Mouse (Mus musculus) T-cell, adult 2 months (primary cell): ENCODE measurements around the gene Actr1a.
A peak's percentile ranks its signal among the peaks of the same experiment; 100 is the strongest.

Experiments
- DNase-seq: peaks from one replicate; pipeline ENCODE4 v3.0.0; 2022; ENCODE audit warnings: low spot score

Gene Actr1a

DNA sequence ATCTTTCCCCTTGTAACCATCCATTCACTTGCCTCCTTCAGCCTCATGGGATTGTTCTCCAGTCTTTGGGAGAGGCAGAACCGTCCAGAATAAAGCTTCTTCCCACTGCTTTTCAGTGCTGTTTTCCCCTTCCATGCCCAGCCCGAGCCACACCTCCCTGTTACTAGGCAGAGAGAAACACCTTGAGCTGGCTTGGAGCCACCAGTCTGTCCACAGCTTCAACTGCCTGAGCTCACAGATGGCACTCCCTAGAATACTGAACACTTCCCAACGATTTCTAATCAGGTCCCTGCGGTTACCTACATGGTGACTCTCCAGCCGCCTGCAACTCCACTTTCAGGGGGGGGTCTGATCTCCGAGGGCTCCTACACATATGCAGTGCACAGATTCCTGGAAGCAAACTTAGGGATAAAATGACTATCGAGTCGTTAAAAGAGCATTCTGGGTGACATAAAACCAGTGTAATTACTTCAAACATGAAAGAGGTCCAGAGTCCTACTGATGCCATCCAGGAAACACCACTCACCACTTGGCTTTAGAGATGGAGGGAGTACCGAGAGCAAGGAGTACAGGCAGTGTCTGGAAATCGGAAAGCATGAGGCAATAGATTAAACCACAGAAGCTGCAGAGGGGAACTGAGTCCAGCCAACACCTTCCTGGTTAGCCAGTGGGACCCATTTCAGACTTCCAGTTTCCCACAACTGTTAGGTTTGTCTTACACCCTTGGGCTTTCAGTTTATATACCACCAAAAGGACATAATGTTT, 45.2 kb downstream of the Actr1a start, which contains the start of gene 2310034G01Rik:
Gene 2310034G01Rik (minus strand): TSS at position 135 of the 765 bp plus-strand sequence.
- no peak for DNase-seq

DNA sequence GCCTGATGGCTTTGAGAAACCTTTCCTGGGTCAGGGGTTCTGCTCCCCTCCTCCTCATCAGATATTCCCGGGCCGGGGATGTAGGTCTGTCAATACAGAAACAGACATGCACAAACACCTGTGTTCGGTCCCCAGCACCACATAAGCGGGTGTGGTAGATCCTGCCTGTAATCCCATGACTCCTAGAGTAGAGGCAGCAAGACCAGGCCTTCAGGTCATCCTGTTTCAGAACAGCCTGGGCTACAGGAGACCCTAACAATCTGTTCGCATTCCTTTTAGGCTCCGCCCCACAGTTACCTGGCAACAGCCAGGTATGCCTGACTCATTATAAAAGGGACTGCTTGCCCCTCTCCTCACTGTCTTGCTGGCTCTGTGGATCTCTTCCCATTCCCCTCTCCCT, 46.0 kb downstream of the Actr1a start:
- no peak for DNase-seq

DNA sequence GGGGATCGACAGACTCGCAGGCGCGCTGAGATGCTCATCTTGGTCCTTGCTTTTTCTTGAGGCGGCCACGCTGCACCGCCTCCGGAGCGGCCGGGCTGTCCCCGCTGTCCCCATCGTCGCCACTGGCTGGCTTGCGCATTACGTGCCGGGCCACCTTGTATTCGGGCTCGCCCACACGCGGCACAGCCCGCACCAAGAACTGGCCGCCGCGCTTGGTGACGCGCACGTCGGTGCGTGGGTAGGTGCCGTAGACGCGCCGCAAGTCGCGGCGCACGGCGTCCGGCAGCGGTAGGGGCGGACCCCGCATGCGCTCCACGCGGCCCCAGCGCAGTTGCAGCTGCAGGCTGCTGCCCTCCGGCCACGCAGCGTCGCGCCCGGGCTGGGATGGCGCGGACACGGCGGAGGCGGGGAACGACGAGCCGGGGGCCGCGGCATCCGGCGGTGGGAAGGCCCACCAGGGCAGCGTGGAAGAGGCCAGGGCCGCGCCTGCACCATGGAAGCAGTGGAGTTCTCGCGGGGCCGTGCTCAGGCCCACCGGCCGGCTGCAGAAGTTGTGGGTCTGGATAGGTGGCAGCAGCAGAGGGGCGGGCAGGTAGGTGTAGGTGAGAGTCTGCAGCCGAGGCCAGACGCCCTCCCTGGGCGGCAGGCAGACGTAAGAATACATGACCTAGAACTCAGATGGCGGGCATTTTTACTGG, 46.6 kb downstream of the Actr1a start:
- peak; percentile 64 for DNase-seq

DNA sequence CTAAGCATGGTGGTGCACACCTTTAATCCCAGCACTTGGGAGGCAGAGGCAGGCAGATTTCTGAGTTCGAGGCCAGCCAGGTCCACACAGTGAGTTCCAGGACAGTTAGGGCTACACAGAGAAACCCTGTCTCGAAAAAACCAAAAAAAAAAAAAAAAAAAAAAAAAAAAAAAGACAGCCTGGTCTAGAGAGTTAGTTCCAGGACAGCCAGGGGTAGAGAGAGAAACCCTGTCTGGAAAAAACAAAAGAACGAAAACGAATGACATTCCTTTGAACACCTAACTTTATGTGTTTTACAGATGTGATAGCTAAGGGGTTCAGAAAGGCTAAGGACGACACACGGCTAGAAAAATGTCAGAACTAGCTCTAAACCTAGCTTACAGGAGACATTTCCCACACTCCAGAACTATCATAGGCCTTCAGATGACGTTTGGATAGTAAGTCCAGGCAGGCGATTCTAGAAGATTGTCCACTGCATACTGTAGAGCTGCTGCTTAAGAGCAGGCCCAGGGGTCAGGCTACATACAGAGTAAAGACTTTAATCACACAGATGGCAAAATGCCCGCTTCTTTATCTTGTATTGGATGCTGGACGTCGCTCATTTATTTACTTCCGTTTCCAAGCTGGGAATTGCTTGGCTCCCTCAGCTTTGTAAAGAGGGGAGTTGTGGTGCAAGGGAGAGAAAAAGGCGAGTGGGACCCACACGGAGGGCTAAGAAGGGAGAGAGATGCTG, 47.4 kb downstream of the Actr1a start:
- no peak for DNase-seq

DNA sequence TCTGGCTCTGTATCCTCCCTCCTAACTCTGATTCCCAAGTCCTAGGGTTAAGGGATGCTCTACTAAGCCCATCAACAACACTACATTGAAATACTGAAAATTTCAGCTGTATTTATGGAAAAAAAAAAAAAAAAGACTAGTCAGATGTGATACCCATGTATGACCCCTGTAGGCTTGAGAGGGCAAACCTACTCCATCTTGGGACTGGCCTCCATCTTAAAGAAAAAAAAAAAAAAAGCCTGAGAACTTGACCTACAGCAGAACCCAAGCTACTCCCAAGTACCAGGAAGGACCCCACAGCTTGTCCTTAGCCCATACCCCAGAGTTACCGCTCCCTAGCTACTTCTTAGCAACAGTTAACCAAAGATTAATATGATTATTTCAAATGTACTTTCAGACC, 48.4 kb downstream of the Actr1a start:
- DNase-seq = no peak

DNA sequence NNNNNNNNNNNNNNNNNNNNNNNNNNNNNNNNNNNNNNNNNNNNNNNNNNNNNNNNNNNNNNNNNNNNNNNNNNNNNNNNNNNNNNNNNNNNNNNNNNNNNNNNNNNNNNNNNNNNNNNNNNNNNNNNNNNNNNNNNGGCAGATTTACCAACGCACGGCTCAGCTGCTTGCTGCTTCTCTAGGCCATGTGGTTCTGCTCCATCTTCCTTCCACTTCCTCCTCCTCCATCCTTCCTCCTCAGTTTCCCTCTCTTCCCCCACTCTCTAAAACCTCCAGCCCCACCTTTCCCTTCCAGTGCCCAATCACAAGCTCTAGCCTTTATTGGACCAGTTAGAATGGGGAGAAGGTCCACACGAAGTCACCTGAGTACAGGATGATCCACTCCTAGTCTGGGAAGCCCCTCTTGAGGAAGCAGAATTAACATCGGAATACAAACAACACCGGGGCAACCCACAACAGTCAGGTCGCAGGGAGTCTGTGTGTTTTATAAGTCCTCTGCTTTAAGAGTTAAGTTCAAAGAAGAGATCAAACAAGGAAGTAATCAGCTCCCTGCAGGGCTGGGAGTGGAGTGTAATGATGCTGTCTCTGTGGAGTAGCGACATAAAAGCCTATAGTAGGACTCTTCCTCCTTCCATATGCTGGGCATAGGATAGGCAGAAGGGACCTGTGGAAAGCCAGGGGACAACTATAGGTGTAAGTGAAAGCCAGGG, 50.7 kb downstream of the Actr1a start:
- no peak for DNase-seq

DNA sequence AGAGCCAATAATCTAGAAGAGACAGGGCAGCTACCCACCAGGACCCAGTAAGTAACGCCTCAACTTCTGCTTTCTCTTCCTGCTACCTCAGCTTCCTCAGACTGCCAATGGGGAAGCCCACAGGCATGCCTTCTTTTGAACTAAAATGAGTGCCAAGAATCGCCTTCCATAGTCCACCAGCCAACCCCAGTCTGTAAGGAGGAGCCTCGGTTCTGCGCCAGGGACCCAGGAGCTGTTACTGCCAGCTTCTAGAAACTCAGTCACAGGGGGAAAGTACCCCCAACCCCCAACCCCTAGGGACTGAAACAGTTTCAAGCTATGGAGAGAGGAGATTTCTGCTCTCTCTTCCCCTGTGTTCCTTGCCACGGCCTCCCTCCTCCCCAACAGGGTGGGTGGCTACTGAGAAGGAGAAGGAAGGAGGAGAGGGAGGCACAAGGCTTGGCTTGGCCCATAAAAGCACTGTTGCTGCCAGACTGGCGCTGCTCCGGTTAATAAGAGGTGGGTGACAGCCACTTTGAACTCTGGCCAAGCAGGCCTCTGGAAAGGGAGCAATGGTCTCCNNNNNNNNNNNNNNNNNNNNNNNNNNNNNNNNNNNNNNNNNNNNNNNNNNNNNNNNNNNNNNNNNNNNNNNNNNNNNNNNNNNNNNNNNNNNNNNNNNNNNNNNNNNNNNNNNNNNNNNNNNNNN, 56.1 kb downstream of the Actr1a start:
- DNase-seq = no peak

DNA sequence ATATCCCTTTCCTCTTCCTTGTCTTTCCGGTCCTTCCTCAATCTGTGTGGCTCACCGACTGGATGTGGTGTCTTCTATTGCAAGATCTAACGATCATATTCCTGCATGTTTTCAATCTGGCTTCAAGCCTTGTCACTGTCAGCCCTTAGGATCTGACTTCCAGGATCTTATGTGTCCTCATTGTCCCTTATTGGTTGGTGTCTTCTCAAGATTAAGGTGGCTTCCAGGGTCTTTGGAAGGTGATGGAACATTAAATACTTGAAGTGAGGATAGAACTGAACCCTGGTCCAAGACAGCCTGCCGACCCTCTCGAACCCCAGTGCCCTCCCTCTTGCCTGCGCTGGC, 56.6 kb downstream of the Actr1a start:
- no peak for DNase-seq

DNA sequence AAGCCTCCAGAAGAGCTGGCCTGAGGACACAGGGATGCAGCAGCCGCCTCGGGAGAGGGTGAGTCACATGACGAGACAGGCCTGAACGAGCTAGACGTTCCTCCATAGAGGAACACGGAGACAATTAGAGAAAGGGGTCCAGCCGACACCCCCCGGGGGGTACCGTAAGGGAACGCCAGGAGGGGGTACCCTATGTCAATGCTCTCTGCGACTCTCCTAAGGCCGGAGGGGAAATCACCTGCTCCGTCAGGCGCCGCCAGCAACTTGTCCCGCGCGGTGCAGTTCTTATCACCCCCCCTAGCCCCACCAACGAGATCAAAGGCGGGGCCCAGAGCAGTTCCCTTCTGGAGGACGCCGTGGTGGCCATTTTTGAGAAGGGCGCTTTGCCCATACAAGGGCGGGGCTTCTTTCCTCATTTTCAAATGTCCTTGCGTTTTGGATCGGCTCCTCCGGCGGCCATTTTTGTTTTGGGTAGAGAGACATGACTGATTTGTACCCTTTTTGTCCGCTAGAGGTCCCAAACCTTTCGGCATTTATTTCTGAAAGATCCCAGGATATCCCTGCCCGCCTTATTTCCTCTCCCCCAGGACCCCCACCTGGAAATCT, 57.1 kb downstream of the Actr1a start, which contains the start of gene Cuedc2:
Gene Cuedc2 (minus strand): TSS at position 372 of the 606 bp plus-strand sequence.
- DNase-seq = peak; percentile 89

DNA sequence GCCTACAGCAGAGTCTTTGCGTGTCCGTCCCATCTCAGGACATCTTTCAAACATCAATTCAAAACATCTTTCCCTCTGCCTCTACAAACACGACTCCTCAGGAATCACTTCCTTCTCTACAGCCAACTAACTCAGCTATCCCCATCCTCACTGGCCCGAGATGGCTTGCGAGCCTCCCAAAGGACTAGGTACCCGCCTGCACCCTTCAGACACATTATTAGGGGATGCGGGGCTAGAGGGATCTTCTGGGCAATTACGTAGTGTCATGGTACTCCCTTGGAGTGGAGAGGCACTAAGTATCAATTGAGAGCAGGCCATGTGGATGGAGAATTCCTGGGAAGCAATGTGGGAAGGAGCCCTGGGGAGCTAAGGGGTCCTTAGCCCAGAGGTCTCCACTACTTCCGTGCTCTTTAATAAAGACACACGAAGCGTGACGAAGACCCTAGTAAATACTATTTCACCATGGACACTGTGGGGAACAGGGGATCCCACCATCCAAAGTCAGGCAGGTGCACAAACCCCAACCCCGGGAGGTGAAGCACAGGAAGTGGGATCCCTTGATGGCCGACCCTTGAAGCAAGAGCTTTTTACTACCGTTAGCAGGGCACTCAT, 57.7 kb downstream of the Actr1a start:
- DNase-seq = no peak

DNA sequence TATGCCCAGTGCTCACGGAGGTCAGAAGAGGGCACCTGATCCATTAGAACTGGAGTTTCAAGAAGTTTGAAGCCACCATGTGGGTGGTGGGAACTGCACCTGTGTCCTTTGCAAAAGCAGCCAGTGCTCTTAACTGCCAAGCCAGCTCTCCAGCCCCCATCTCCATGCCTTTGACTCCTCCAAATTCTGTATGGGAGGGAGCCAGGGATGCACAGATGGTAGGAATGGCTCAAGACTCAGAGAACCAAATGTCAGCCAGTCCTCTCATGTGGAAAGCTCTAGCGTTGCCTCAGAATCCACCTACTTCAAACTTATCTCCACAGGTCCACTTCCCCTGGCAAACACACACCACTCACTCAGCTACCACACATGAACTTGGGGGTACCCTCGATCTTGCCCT, 61.6 kb downstream of the Actr1a start:
- no peak for DNase-seq

DNA sequence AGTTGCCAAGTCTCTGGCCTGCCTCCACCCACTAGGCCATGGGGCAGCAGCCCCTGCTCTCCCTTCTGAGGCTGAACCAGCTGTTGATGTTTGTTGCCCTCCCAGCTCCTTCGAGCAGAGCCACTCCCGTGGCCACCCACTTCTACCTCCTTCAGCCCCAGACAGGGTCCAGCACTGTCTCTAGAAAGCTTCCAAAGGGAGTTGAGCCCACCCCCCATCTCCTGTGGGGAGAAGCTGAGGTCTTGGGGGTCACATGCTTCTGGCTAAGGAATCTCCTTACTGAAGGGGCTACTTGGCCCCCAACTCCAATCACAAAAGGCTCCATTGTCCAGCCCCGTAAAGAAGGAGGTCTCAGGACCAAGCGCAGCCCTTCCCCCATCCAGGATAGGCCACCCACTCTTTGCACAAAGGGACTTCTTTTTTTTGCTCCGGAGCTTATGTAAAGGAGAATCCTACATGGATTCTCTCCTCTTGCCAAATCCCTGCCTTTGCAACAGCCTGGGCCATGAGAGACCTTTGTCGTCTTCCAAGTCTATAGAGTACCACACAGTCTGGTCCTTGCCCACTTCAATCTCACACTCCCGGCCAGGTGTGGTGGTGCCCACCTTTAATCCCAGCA, 62.7 kb downstream of the Actr1a start:
- DNase-seq = no peak

DNA sequence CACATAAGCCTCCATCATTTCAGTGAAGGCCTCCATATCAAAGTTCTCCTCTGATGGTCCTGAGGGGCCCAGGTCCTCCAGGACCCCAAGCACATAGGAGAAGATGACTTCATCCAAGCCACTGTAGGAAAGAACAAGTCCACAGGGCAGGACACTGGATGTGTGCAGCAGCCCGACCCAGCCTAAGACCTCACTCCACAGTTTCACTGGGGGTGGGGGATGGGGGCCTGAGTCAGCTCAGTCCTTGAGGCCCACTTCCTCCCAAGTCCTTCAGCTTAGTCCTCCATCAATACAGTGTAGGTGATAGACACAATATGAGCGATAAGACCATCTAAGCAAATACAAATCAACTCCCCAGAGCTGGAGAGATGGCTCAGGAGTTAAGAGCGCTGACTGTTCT, 63.6 kb downstream of the Actr1a start:
- DNase-seq = no peak

DNA sequence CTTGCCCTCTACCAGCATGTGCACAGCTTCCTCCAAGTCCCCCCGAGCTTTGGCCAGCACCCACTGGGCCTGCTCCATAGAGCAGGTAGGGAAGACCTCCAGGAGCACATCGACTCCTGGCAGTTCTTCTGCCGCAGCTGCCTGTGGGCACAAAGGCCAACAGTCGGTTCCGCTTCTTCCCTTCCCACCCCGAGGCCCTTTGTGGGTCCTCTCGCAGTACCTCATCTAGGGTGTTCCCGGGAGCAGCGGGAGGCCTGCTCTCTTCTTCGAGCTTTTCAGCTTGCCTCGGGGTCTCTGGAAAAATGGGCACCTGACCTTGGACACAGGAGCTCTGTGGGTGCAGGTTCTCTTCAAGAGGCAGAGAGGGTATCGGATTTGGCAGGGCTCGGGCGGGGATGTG, 64.2 kb downstream of the Actr1a start:
- no peak for DNase-seq

DNA sequence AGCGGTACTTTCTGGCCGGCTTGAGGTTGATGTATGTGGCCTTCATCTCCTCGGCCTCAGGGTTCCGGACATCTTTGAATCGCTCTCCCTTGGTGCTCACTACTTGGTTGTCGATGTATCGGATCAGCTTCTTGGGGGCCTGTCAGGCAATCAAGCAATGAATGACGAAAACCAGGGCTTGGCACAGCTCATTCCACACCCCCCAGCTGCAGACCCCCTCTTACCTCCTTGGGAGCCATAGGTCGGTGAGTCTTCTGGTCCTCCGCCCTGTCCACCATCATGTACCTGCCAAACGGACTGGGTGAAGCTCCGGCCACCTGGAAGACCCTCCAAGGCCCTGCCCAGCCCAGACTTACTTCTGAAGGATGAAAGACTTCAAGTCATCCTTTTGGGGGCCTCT, 64.9 kb downstream of the Actr1a start:
- DNase-seq = no peak

DNA sequence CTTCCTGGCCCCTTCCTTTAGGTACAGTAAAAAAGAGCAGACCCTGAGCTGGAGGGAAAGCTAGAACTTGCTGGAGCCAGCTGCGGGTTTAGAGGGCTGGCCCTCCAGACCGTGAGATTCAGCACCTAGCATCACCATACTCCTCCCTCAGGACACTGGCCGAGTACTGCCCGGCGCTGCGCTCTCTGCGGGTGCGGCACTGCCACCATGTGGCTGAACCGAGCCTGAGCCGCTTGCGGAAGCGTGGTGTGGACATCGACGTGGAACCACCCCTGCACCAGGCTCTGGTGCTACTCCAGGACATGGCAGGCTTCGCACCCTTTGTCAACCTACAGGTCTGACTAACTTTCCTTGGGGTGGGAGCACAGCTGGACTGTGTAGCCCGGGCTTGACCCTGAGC, 65.6 kb downstream of the Actr1a start:
- DNase-seq = peak; percentile 37

DNA sequence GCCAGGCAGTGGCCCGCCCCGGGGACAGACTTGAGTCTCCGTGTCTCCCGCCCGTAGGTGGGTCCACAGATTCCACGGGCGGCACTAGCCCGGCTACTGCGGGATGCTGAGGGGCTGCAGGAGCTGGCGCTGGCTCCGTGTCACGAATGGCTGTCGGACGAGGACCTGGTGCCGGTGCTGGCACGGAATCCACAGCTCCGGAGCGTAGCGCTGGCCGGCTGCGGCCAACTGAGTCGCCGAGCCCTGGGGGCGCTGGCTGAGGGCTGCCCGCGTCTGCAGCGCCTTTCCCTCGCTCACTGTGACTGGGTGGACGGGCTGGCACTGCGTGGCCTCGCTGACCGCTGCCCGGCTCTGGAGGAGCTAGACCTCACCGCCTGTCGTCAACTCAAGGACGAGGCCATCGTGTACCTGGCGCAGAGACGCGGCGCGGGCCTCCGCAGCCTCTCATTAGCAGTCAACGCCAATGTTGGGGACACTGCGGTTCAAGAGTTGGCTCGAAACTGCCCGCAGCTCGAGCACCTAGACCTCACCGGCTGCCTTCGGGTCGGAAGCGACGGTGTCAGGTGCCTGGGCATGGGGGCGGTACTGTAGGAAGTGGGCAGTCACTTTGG, 66.4 kb downstream of the Actr1a start:
- peak; percentile 28 for DNase-seq

DNA sequence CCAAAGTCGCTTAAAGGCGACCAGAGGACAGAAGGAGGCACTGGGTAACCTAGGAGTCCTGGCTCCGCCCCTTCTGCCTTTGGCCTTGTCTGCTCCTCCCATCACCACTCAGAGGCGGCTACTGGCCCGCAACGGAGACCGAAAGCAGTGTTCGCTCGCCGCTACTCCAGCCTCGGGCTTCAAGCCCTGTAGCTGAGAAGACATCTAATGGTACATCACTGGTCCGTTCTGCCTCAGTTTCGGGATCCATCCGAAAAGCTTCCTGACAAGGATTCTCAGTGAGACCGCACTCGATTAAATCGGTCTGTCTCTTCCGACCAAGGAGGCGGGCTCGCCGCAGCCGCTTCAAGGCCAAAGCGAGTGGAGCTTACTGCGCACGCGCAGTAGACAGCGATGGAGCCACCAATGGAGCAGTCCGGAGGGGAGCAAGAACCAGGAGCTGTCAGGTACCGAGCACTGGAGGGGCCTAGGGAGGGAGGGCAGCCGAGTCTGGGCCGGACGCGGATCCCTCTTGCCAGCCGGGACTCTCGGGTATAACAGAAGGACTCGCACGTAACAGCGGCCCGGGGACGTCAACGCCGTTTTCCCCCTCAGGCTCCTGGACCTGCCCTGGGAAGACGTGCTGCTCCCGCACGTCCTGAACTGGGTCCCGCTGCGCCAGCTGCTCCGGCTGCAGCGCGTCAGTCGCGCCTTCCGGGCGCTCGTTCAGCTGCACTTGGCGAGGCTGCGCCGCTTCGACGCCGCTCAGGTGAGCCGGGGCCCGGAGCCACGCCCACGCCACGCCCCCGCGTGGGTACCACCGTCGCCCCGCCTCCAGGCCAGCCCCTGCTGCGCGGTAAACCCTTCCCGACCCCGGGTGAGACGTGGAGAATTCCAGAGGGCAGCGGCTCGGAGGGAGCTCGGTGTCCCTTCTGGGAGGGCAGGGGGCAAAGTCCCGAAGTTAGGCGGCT, 67.2 kb downstream of the Actr1a start, which contains the start of gene Fbxl15:
Gene Fbxl15 (plus strand): TSS at position 104 of the 950 bp plus-strand sequence.
- DNase-seq = peak; percentile 91
